Mouse (Mus musculus): Measurements from ENCODE around the gene Klhl29. TPM values are rescaled to one million over a fixed set of nuclear protein-coding genes. Genes with fewer than 3 reads are reported as not detected.

Klhl29 gene
- polyA plus RNA-seq, 1 experiment = 2.4 TPM

GRCm38 (mm10) chr12:5029035-5029434 lies 346.4 kb downstream of the Klhl29 start:
- H3K36me3 ChIP-seq (ENCODE audit: control insufficient read depth, insufficient read depth, low read length) = peaks cover 4% of the 10 kb centered on the region
- 76% methylated on average over 5 of the region's 5 CpGs for WGBS

More at GRCm38 (mm10) chr12:5029035-5029434, 346.4 kb downstream of the Klhl29 start:
- Histone ChIP-seq H3K4me1 (ENCODE audit: control insufficient read depth, insufficient read depth, low read length) (no peaks in the 10 kb centered on the region), H3K27me3 (replicated peaks; ENCODE audit: control insufficient read depth, insufficient read depth, low read length) (no peaks in the 10 kb centered on the region), H3K27ac (ENCODE audit: insufficient read depth, low read depth, low read length) (no peak overlapping the region), H3K4me3 (ENCODE audit: insufficient read depth, low read depth, low read length) (no peak overlapping the region)
- DNase-seq = peak; percentile 5
- TF ChIP-seq POLR2A (IDR thresholded peaks at IDR 0.05; ENCODE audit: low read depth, low read length) = no peak
- no peak for TF ChIP-seq CTCF (conservative IDR thresholded peaks at IDR 0.05; ENCODE audit: insufficient read depth, insufficient read length, low read depth, low read length)
